Mouse (Mus musculus): ENCODE measurements at regions not wholly inside any gene's neighbourhood (a gene's known extent, or its start where the extent isn't known, plus 50 kb on each side); places are given as distances from the start of the nearest gene placed in this dataset.

DNA sequence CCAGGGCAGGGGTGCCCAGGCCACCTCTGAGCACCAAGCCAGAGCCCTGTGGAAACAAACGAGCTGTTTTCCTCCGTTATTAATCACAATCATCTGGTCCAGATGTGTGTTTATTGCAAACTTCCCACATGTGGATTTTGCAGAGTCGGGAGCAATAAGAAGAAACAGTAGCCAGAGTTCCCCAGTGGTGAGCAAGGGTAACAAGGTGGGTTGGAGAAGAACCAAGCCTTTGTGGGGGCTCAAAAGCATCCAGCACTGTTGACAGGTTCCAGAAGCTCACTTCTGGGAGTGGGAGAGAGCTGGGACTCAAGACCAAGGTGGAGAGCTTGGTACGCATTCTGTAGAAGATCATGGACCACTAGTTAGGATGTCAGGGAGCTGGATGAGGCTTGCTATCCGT is 63.6 kb downstream of the Hif1an start:
- H3K27ac ChIP-seq = no peak overlapping the region
- 0 out of 2 replicates have a peak, but pooled peaks cover 6% of the 10 kb centered on the region for H3K27me3 ChIP-seq (ENCODE audit: poor library complexity, severe bottlenecking)
- peaks cover 2% of the 10 kb centered on the region for H3K4me1 ChIP-seq
- no peaks in the 10 kb centered on the region for H3K36me3 ChIP-seq (replicated peaks)
- H3K4me3 ChIP-seq = no peak overlapping the region
- H3K9me3 ChIP-seq = no peaks in the 10 kb centered on the region
- no peak for DNase-seq (ENCODE audit: extremely low spot score, low spot score)
- 75% methylated on average over 5 of the region's 5 CpGs for WGBS

DNA sequence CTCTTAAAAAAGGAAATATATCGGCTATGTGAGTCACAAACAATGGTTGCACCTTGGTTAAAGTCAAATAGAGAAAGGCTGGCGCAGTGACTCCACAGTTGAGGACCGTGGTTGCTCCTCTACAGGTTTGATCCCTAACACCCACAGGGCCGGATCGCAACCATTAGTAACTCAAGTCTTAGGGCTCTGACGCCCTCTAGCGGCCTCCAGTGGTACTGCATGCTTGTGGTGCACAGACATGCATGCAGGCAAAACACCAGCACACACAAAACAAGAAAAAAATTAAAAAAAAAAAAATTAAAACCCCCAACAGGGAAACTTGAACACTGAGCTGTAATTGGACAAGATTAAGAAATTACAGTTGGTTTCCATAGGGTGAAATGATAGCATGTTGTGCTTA is 67.1 kb downstream of the Hif1an start:
- no peak for DNase-seq (ENCODE audit: extremely low spot score, low spot score)
- 64% methylated on average over 7 of the region's 7 CpGs for WGBS

DNA sequence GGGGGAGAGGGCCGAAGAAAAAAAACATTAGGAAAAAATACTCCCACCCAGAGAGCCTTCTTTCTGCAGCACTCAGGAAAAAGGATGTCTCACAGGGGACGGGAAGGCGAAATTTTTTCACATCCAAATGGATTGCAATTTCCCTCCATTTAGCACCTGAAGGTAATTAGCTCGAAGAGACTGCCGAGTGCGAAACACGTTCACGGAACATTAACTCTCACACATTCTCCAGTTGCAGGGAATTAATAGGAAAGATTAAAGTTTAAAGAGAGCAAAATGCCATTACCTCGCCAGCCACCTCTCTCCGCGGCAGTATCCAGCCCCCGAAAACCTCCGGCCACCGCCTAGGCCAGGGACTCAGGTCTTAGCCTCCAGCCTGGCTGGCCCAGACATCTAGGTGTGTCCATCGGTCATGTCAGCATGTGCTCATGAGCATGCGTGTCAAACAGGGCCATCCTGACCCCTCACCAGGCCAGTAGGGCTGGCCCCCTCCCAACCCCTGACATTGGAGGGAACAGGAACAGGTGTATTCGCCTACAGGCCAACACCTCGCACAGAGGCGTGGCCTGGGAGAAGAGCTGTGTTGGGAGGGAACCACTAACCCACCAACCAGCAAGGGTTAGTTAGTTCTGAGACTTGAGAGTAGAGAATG is 68.8 kb downstream of the Hif1an start:
- Histone ChIP-seq H3K9me3 (no peaks in the 10 kb centered on the region), H3K36me3 (replicated peaks) (no peaks in the 10 kb centered on the region), H3K27ac (no peak overlapping the region), H3K27me3 (ENCODE audit: poor library complexity, severe bottlenecking) (peaks cover 43% of the 10 kb centered on the region), H3K4me3 (no peak overlapping the region), H3K4me1 (peaks cover 14% of the 10 kb centered on the region)
- no peak for DNase-seq (ENCODE audit: extremely low spot score, low spot score)
- 77% methylated on average over 19 of the region's 19 CpGs for WGBS

More for the DNA sequence above, 67.1 kb downstream of the Hif1an start:
- Histone ChIP-seq H3K9me3 (no peaks in the 10 kb centered on the region), H3K4me1 (peaks cover 14% of the 10 kb centered on the region), H3K36me3 (replicated peaks) (no peaks in the 10 kb centered on the region), H3K4me3 (no peak overlapping the region), H3K27me3 (ENCODE audit: poor library complexity, severe bottlenecking) (peaks cover 30% of the 10 kb centered on the region), H3K27ac (no peak overlapping the region)

DNA sequence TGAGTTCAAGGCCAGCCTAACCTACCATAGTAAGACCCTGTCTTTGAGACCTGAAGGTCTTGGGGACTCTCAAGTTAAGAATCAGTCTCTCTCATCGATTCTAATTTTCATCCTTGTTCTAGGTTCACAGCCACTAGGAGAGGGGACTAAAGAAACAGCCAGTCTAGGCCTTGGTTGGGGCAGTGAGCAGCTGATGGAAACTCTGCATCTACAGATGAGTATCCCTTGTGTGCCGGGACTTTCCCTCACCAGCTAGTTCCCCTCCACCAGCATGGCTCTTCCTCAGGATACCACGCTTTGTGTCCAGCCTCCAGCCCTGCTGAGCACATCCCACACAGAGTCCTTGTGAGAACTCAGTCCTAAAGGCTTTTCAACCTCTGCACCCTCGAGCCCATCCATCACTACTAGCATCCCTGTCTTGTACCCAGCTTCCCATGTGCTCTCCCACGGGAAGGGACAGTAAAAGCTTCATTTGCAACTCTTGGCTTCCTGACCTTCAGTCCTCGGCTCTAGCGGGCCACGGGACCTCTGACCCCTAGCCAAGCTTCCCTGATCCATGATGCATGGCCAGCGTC is 74.6 kb downstream of the Hif1an start:
- H3K36me3 ChIP-seq (replicated peaks) = no peaks in the 10 kb centered on the region
- no peak for DNase-seq (ENCODE audit: extremely low spot score, low spot score)
- WGBS = 74% methylated on average over 9 of the region's 9 CpGs
- no peaks in the 10 kb centered on the region for H3K9me3 ChIP-seq
- H3K27ac ChIP-seq = no peak overlapping the region
- H3K4me3 ChIP-seq = no peak overlapping the region
- H3K27me3 ChIP-seq (ENCODE audit: poor library complexity, severe bottlenecking) = peaks cover 89% of the 10 kb centered on the region
- peaks cover 24% of the 10 kb centered on the region for H3K4me1 ChIP-seq

DNA sequence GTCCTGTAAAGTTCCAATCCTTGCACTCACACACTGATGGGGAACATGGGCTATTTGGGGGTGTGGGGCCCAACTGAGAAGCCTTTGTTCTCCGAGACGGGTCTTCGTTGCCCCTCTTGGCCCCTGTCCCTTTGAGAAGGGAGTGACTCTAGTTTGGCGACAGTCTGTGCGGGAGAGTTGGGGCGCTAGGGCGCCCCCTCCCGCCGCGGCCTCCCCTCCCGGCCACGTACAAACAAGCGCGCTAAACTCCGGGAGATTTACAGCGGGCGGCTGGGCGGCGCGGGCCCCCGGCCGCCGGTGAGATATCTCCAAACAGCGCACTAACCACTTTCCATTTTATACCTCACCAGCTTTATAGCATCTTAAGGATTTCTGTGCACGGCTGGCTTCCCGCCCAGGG is 77.4 kb downstream of the Hif1an start:
- WGBS = under 1% methylated on average over 26 of the region's 26 CpGs
- Histone ChIP-seq H3K27me3 (ENCODE audit: poor library complexity, severe bottlenecking) (peaks cover 98% of the 10 kb centered on the region), H3K4me1 (peaks cover 27% of the 10 kb centered on the region), H3K9me3 (no peaks in the 10 kb centered on the region), H3K4me3 (peak overlapping the region; percentile 52), H3K27ac (peak overlapping the region; percentile 65), H3K36me3 (replicated peaks) (no peaks in the 10 kb centered on the region)
- DNase-seq (ENCODE audit: extremely low spot score, low spot score) = peak; percentile 31

DNA sequence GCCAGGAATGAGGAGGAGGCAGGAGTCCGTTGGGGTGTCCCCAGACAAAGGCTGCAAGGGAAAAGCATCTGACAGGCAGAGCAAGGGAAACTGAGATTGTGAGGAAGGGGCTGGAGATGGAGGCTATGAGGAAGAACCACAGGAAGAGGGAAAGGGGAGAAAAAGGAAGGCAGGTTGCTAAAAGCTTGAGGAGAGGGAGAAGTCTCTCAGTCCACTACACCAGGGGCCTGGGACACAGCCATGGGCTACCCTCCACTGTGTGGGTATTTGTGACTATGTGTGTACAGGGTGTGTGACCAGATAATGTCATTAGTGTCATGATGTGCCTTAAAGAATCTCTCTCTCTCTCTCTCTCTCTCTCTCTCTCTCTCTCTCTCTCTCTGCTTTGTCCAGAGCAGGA is 77.9 kb downstream of the Hif1an start:
- Histone ChIP-seq H3K27ac (peak overlapping the region; percentile 65), H3K27me3 (ENCODE audit: poor library complexity, severe bottlenecking) (peaks cover 100% of the 10 kb centered on the region)

DNA sequence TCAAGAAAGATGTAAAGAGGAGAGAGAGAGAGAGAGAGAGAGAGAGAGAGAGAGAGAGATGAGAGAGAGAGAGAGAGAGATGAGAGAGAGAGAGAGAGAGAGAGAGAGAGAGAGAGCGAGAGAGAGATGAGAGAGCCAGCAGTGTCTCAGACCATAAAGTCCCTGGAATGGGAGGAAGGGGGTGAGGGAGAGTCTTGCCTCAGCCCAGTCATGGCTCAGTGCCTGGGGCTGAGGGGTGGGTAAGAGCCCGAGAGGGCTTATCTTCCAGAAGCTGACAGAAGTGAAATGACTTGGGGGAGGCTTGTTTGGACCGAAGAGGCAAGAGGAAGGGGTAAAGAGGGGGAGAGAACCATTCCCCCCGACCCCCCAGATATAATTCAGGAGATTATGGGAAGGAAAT is 79.6 kb downstream of the Hif1an start:
- Histone ChIP-seq H3K27ac (no peak overlapping the region), H3K27me3 (ENCODE audit: poor library complexity, severe bottlenecking) (peaks cover 100% of the 10 kb centered on the region), H3K36me3 (replicated peaks) (no peaks in the 10 kb centered on the region), H3K4me1 (peaks cover 27% of the 10 kb centered on the region), H3K9me3 (no peaks in the 10 kb centered on the region), H3K4me3 (no peak overlapping the region)
- 66% methylated on average over 4 of the region's 4 CpGs for WGBS
- no peak for DNase-seq (ENCODE audit: extremely low spot score, low spot score)

More for the DNA sequence above, 77.9 kb downstream of the Hif1an start:
- Histone ChIP-seq H3K36me3 (replicated peaks) (no peaks in the 10 kb centered on the region), H3K4me3 (peak overlapping the region; percentile 52), H3K9me3 (no peaks in the 10 kb centered on the region), H3K4me1 (peaks cover 27% of the 10 kb centered on the region)
- no peak for DNase-seq (ENCODE audit: extremely low spot score, low spot score)
- WGBS = 0% methylated on average over 1 of the region's 1 CpGs

DNA sequence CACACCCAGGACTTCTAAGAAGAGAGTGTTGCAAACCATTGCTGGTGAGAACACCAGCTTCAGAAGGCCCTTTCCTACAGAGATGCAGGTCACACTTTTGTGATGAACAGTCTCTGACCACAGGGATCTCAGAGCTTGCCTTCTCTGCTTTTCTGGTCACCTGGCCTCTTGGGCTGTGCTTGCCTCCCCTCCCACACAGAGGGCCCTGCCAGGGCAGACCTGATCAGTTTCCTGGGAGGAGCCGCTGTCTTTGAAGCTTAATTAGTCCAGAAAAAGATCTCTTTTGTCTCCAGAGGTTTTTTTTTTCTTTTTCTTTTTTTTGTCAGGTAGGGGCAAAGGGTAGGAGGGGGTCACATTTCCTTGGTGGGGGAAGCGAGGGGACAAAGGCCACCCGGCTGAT is 81.7 kb downstream of the Hif1an start:
- H3K36me3 ChIP-seq (replicated peaks) = no peaks in the 10 kb centered on the region
- 38% methylated on average over 3 of the region's 3 CpGs for WGBS
- H3K9me3 ChIP-seq = no peaks in the 10 kb centered on the region
- H3K27me3 ChIP-seq (ENCODE audit: poor library complexity, severe bottlenecking) = peaks cover 100% of the 10 kb centered on the region
- no peak overlapping the region for H3K27ac ChIP-seq
- H3K4me3 ChIP-seq = no peak overlapping the region
- no peak for DNase-seq (ENCODE audit: extremely low spot score, low spot score)
- peaks cover 27% of the 10 kb centered on the region for H3K4me1 ChIP-seq

DNA sequence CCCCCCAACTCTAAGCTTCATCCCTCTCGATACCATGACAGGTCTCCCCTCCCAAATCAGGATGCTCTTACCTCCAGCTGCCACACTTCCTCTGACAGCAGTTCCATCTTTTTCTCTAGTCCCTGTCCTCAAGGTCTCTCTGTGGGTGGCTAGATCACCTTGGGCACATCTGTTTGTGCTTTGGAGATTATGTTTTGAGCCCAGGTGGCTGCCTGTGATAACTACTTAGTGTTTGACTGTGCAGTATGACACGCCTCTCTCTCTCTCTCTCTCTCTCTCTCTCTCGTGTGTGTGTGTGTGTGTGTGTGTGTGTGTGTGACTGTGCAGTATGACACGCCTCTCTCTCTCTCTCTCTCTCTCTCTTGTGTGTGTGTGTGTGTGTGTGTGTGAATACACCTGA is 82.3 kb downstream of the Hif1an start:
- 71% methylated on average over 4 of the region's 4 CpGs for WGBS
- Histone ChIP-seq H3K4me1 (peaks cover 28% of the 10 kb centered on the region), H3K27me3 (ENCODE audit: poor library complexity, severe bottlenecking) (peaks cover 100% of the 10 kb centered on the region), H3K9me3 (no peaks in the 10 kb centered on the region), H3K36me3 (replicated peaks) (no peaks in the 10 kb centered on the region), H3K27ac (no peak overlapping the region), H3K4me3 (no peak overlapping the region)
- no peak for DNase-seq (ENCODE audit: extremely low spot score, low spot score)

DNA sequence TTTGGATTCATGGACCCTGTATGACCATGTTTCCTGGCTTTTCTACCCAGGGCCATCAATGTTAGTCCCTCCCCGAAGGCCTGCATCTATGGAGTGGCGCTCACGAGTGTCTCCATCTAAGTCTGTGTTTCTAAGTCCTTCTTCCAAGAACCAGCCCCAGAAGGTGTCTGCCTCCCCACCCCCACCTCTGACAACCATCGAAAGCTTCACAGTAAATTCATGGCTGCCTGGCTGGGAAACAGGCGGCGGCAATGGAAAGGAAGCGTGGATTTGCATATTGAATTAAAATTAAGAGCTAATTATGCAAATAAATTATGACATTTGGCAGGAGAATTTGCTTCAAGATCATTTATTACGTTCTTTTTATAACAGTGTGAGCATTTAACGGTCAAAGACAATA is 83.9 kb downstream of the Hif1an start:
- no peak for DNase-seq (ENCODE audit: extremely low spot score, low spot score)
- Histone ChIP-seq H3K36me3 (replicated peaks) (no peaks in the 10 kb centered on the region), H3K27ac (no peak overlapping the region), H3K4me1 (peaks cover 27% of the 10 kb centered on the region), H3K27me3 (ENCODE audit: poor library complexity, severe bottlenecking) (peaks cover 100% of the 10 kb centered on the region), H3K4me3 (no peak overlapping the region), H3K9me3 (no peaks in the 10 kb centered on the region)
- 85% methylated on average over 9 of the region's 9 CpGs for WGBS

DNA sequence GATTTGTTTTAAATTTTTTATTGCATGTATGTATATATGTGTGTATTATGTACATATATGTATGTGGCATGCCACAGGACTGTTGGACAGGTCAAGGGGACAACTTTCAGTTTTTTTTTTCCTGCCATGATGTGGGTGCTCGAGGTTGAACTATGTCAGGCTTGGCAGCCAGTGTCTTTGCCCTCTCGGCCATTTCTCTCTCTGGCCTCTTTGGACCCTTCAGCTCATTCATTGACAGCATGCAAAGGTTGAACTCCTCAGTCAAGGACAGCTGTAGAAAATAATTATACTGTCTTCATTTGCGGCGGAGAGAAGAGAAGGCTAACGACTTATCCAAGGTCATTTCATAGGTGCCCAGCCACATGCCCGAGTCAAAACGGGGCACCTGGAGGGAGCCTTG is 86.6 kb downstream of the Hif1an start:
- Histone ChIP-seq H3K36me3 (replicated peaks) (no peaks in the 10 kb centered on the region), H3K4me1 (peaks cover 25% of the 10 kb centered on the region), H3K4me3 (no peak overlapping the region), H3K27me3 (ENCODE audit: poor library complexity, severe bottlenecking) (peaks cover 97% of the 10 kb centered on the region), H3K9me3 (no peaks in the 10 kb centered on the region), H3K27ac (no peak overlapping the region)
- WGBS = 65% methylated on average over 7 of the region's 7 CpGs
- no peak for DNase-seq (ENCODE audit: extremely low spot score, low spot score)

DNA sequence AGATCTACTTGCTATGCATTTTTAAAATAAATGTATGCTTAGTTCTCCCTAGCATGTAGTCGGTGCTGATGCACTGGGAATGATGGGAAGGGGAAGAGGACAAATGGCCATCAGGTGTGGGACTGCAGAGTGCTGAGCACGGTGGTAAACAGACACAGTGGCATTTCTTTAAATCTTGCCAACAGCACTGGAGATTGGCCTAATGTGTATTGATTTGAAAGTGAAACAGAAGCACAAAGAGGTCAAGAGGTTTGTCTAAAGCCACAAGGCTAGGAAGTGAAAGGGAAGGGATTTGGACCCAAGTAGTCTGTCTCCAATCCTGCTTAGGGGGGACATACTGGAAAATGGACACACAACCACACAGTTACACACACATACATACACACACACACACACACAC is 88.2 kb downstream of the Hif1an start:
- Histone ChIP-seq H3K4me3 (no peak overlapping the region), H3K27ac (no peak overlapping the region), H3K36me3 (replicated peaks) (no peaks in the 10 kb centered on the region), H3K27me3 (ENCODE audit: poor library complexity, severe bottlenecking) (peaks cover 97% of the 10 kb centered on the region), H3K9me3 (no peaks in the 10 kb centered on the region), H3K4me1 (peaks cover 29% of the 10 kb centered on the region)
- DNase-seq (ENCODE audit: extremely low spot score, low spot score) = no peak
- 35% methylated on average over 2 of the region's 2 CpGs for WGBS

DNA sequence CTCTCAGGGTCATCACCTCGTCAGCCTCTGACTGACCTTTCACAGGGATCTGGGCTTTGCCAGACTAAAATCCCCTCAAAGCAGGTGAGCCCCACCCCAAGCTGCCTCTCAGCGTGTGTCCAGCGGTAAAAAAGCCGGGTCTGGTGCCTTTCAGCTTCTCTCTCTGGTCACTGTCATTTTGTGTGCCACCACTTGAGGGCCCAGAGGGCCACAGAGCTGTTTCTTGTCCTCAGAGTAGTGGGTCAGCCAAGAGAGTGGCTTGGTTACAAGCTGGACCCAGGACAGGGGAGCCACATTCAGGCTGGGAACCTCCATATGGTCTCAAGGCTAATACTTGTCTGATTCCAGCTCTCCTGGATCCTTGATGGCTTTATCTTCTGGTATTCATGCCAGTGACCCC is 89.0 kb downstream of the Hif1an start:
- Histone ChIP-seq H3K27me3 (ENCODE audit: poor library complexity, severe bottlenecking) (peaks cover 97% of the 10 kb centered on the region), H3K36me3 (replicated peaks) (no peaks in the 10 kb centered on the region), H3K4me3 (no peak overlapping the region), H3K27ac (no peak overlapping the region), H3K9me3 (no peaks in the 10 kb centered on the region), H3K4me1 (peaks cover 34% of the 10 kb centered on the region)
- no peak for DNase-seq (ENCODE audit: extremely low spot score, low spot score)
- WGBS = 0% methylated on average over 4 of the region's 4 CpGs
